Mouse (Mus musculus): Measurements from ENCODE around the gene Prpf4.

Gene Prpf4

DNA sequence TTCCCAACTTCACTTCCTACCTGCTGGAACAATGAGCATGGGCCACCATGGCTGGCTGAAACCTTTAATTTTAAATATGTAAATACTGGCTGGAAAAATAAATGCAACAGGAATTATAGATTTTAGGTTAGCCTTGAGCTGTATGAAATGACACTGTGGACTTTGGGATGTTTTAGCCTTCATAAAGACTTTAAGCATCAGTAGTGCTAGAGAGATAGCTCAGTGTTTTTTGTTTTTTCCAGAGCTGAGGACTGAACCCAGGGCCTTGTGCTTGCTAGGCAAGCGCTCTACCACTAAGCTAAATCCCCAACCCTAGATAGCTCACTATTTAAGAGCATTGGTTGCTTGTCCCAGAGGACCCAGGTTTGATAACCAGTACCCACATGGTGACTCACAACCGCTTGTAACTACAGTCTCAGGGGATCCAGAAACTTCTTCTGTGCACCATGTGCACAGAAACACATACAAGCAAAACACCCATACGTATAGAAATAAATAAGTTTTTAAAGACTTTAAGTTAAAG, 28.7 kb downstream of the Prpf4 start:
- no peak for DNase-seq (ENCODE audit: low read depth)

DNA sequence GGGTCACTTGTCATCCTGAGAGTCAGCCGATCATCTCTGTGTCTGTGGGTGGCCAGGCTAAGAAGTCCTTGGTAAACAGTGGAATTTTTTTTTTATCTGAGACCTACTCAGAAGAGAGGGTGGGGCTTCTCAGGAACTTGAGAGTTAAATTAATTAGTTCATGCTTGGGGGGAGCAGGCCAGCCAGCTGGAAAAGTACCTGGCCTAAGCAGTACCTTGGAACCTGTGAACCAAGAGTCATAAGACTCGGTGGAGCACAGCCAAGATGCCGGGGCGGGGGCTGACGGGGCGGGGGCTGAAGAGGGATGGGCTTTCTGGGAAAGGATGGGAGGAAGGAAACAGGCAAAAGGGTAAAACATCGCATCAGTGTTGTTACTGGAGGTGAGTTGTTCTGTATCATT, 29.3 kb downstream of the Prpf4 start:
- no peak for DNase-seq (ENCODE audit: low read depth)

DNA sequence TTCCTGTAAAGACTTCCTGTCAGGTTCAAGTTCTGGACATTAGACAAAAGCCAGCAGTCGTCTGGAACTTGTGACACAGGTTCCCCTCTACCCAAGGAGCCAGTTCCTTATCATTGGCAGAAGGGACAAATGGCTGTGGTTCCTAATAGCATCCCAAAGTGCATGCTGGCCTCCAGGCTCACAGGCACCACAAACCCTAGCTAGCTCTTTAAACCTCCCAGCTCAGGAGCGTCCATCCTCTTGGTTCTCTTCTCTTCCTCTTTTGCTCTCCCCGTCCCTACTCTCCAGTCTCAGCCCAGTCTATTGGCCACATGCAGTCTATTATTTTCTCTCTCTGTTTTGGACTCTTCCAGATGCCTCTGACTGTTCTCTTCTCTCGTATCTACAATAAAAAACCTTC, 31.2 kb downstream of the Prpf4 start:
- DNase-seq (ENCODE audit: low read depth) = no peak

DNA sequence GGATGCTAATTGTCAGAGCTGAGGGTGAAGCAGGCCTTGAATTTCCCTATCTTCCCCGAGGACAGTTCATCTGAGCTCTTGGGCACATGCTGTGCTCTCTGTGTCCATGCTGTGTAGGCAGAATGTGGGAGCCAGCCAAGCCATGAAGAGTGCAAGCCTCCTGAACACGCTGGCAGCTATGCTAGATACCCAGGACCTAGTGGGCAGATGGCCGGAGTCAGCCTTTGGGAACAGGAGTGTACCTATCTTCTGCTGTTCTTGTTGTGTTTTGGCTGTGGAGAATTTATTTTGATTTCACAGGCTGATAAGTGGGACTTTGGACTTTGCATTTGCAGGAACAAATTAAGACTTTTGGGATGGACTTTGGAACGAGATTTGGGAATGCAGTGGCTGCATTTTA, 31.9 kb downstream of the Prpf4 start:
- no peak for DNase-seq (ENCODE audit: low read depth)

DNA sequence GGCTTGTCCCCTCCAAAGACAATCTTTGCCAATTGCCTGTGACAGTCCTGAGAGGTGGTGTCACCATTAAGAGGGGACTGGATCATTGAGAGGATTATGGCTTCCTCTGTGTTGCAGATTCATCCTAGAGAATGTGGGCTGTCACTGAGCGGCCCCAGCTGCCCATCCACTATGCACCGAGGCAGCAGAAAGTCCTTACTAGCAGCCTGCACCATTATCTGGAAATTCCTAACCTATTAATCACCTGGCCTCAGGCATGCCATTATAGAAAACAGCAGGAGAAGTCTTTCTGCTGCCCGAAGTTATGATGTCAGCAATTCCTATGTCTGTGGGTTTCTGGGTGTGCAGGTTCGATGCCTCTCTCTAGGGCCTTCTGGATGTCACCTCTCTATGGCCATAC, 32.4 kb downstream of the Prpf4 start:
- DNase-seq (ENCODE audit: low read depth) = no peak

DNA sequence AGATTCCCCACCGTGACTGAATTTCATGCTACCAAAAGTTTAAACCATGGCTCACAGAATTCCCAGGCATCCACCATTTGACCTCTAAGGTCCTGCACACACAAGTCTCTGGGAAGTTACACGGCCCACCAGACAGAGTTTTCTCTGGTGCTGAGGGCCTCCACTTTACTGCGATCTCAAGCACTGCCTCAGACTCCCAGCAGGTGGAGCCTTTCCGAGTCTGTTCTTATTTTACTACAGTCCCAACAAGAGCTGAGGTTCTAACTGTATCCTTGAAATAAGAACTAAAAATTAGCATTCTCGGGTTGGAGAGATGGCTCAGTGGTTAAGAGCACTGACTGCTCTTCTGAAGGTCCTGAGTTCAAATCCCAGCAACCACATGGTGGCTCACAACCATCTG, 46.4 kb downstream of the Prpf4 start:
- DNase-seq (ENCODE audit: low read depth) = peak; percentile 73

DNA sequence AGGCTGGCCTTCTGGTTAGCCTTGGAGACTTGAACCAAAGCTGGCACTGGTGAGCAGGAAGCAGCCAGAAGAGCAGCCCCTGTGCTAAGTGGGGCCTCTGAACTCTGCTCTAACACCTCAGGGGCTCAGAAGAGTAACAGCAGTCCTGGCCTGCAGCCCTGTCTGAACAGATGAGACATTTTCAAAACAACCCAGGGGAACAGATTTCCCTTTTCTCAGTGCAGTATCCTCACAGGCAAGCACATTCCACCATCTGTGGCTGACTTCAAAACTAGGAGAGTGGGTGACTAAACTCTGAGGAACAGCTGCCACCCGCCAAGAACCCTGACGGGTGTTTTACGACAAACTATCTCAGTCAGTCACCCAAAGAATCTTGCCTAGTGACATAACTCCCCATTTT, 50.5 kb downstream of the Prpf4 start:
- no peak for DNase-seq (ENCODE audit: low read depth)

DNA sequence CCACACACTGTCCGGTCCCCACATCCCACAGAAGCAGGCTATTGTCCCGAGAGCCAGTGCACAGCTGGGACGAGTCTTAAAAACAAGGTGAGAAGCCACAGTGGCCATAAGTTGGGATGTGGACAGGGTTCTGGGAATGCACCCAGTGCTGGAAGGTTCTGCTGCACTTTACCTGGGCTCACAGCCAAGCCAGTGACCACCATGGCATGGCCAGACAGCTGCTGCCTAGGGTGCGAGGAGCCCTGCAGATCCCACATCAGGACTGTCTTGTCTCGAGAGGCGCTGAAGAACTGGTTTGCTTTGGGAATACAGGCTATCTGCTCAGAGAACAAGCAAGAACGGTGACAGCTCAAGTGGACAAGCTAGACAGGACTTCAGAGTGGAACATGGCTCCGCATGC, 51.8 kb downstream of the Prpf4 start:
- DNase-seq (ENCODE audit: low read depth) = no peak

DNA sequence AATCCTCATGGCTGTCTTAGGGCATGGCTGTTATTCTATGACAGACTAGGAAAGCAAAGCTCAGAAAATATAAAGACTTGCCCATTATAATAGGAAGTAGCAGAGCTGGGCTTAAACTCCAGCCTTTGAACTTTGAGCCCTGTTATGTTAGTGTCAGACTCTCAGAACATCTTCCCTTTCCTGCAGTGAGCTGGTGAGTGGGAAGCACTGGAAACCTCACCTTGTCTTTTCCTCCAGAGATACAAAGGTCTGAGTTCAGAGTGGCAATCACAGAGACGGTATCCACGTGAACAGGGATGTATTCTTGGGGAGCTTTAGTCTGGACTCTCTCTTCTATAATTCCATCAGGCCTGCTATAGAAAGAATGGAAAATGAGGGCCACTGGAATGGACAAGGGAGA, 54.5 kb downstream of the Prpf4 start:
- DNase-seq (ENCODE audit: low read depth) = no peak

DNA sequence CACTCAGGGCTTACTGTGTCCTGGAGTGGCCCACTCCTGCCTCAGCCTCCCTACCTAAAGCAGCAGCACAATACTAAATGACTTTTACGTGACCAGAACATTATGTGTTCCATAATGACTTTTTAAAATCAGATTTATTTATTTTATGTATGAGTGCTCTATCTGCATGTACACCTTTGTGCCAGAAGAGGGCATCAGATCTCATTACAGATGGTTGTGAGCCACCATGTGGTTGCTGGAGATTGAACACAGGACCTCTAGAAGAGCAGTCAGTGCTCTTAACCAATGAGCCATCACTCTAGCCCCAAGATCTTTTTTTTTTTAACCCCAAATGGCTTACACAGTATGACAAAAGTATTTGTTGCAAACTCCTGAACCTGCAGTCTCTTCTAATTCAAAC, 59.6 kb downstream of the Prpf4 start:
- DNase-seq (ENCODE audit: low read depth) = no peak

DNA sequence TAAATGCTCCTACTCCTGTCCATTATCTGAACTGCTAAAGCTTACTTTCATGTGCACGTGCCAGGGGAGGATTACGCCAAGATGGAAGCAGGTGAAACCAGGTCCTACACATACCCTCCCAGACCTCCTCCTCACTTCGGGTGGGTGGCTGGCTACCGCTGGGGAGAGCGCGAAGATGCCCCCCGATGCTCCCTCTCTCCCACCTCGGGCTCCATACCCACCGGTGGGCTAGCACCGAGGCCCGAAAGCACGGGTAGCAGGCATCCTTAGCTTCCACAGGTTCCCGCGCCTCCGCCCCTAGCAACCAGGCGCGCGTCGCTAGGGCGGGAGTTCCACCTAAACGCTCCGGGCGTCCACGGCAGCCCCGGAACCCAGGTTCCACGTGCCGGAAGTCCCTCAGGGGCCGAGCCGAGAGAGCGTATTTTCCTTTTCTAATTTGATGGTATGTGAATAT, 62.0 kb downstream of the Prpf4 start, which contains the start of gene Wdr31:
TSS of gene Wdr31 (minus strand) at position 299 of the 454 bp plus-strand sequence.
- DNase-seq (ENCODE audit: low read depth) = peak; percentile 89

DNA sequence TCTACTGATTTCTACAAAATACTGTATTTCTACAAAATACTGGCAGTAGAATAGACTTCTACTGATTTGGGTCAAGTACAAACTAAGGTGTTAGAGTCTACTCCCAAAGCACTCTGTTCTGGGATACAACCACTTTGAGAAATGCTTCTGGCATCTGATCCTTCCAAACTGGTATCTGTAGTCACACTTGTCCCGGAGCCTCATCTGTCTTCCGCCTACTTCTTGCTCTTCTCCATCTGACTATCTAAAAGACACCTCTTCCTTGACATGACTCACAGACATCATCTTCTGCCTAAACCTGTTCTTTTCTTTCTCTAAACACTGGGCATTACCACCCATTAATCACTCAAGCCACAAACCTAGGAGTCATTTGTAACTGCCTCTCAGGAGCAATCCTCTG, 63.5 kb downstream of the Prpf4 start:
- no peak for DNase-seq (ENCODE audit: low read depth)

DNA sequence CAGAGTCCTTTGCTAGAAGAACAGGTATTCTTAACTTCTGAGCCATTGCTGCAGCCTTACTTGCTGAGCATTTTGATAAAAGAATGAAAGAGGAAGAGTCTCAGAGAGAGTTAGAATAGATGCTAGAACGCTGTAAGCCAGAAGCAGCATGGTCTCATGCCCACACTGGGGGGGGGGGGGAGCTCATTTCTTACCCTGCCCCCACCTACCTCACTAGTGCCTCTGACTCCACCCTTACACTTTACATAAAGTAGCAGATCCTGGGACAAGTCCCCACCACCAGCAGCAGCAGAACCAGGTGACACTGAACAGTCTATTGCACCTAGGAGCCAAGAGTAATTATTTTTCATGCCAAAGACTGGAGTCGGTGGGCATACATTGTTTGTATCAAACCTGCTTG, 66.5 kb downstream of the Prpf4 start:
- no peak for DNase-seq (ENCODE audit: low read depth)

DNA sequence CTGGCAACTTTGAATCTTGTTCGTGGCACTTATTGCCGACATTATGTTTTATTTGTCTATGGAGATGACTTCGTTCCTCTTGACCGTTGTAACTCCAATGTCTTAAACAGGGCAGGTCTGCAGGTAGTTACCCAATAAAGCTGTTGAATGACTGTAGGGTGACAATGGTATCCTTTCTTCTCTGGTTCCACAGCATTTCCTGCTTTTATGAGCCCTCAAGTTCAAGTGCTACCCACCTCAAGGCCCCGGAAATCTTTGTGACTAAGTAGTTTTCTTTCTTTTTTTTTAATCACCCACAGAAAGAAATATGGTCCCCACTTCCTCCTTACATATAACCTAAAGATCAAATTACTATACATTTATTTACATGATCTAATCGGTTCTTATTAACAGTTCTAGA, 67.2 kb downstream of the Prpf4 start:
- DNase-seq (ENCODE audit: low read depth) = peak; percentile 78
